Mouse (Mus musculus) layer of hippocampus, adult 9-10 months (tissue): ENCODE measurements around the gene C5ar2.
"Not testable (repeated sequence)": the region's sequence is repeated elsewhere in the genome, so short reads cannot be mapped to it uniquely, and the experiment has no call there.

Experiments
- DNase-seq: peaks from one replicate; pipeline ENCODE4 v3.0.0; 2022; ENCODE audit warnings: low spot score

The C5ar2 gene

GRCm38 (mm10) chr7:16244067-16244466 lies at the start of gene C5ar2:
TSS of gene C5ar2 (minus strand) at chr7:16244154.
- DNase-seq, result no peak

GRCm38 (mm10) chr7:16287791-16288190 lies 43.8 kb upstream of the C5ar2 start:
- no peak for DNase-seq

GRCm38 (mm10) chr7:16287016-16287415 lies 43.1 kb upstream of the C5ar2 start:
- DNase-seq, result no peak

- peak; percentile 98 for DNase-seq
Measured at GRCm38 (mm10) chr7:16286026-16286961, 42.3 kb upstream of the C5ar2 start, which contains the start of gene Ccdc9. TSS of gene Ccdc9 (minus strand) at chr7:16286795.

GRCm38 (mm10) chr7:16285450-16286025 lies 41.6 kb upstream of the C5ar2 start:
- DNase-seq, result peak; percentile 20

GRCm38 (mm10) chr7:16284904-16285303 lies 41.0 kb upstream of the C5ar2 start:
- DNase-seq, result no peak

- no peak for DNase-seq
Measured at GRCm38 (mm10) chr7:16284001-16284400, 40.0 kb upstream of the C5ar2 start.

- no peak for DNase-seq
Measured at GRCm38 (mm10) chr7:16282334-16282733, 38.4 kb upstream of the C5ar2 start.

- no peak for DNase-seq
Measured at GRCm38 (mm10) chr7:16280721-16281120, 36.8 kb upstream of the C5ar2 start.

GRCm38 (mm10) chr7:16274922-16275890 lies 31.3 kb upstream of the C5ar2 start:
- no peak for DNase-seq

- no peak for DNase-seq
Measured at GRCm38 (mm10) chr7:16273766-16274140, 29.8 kb upstream of the C5ar2 start.

GRCm38 (mm10) chr7:16273081-16273765 lies 29.3 kb upstream of the C5ar2 start, which contains the start of gene Inafm1:
TSS of gene Inafm1 (minus strand) at chr7:16273617.
- no peak for DNase-seq

GRCm38 (mm10) chr7:16272681-16273080 lies 28.7 kb upstream of the C5ar2 start:
- DNase-seq, result no peak

- no peak for DNase-seq
Measured at GRCm38 (mm10) chr7:16271139-16271538, 27.2 kb upstream of the C5ar2 start.

GRCm38 (mm10) chr7:16266593-16266992 lies 22.6 kb upstream of the C5ar2 start:
- not testable (repeated sequence) for DNase-seq

- DNase-seq, result no peak
Measured at GRCm38 (mm10) chr7:16265856-16266255, 21.9 kb upstream of the C5ar2 start.

GRCm38 (mm10) chr7:16263843-16264242 lies 19.9 kb upstream of the C5ar2 start:
- DNase-seq, result no peak

GRCm38 (mm10) chr7:16263015-16263787 lies 19.2 kb upstream of the C5ar2 start:
- peak; percentile 74 for DNase-seq

- no peak for DNase-seq
Measured at GRCm38 (mm10) chr7:16261097-16261496, 17.1 kb upstream of the C5ar2 start.

GRCm38 (mm10) chr7:16259110-16259590 lies 15.2 kb upstream of the C5ar2 start, which contains the start of gene C5ar1:
TSS of gene C5ar1 (minus strand) at chr7:16259540.
- no peak for DNase-seq
